Mouse (Mus musculus) cerebellum, adult 2 months (tissue): ENCODE measurements at regions not wholly inside any gene's neighbourhood (a gene's known extent, or its start where the extent isn't known, plus 50 kb on each side); places are given as distances from the start of the nearest gene placed in this dataset.

Experiments
- DNase-seq, 2 experiments: peaks; one replicate each; pipeline ENCODE4 v3.0.0; 2021
- H3K27ac ChIP-seq: fragments of 200-500 bp; 2 replicates; pipeline ENCODE4 v1.5.1; 2012; ENCODE audit warnings: low read length, control low read depth, inconsistent platforms; ENCODE audit not compliant: insufficient read depth
- H3K27me3 ChIP-seq: fragments of 200-500 bp; 2 replicates; pipeline ENCODE4 v1.6.1; 2012; ENCODE audit warnings: inconsistent platforms, mild to moderate bottlenecking, low read length, moderate library complexity; ENCODE audit not compliant: control insufficient read depth, insufficient read depth
- H3K4me1 ChIP-seq: fragments of 200-500 bp; 2 replicates; pipeline ENCODE4 v1.6.1; 2011; ENCODE audit warnings: low read length; ENCODE audit not compliant: control insufficient read depth, insufficient read depth
- H3K4me3 ChIP-seq: fragments of 200-500 bp; replicated peaks from 2 replicates; pipeline ENCODE3; 2011; ENCODE audit warnings: mild to moderate bottlenecking, low read depth, low read length, control low read depth; ENCODE audit not compliant: insufficient read depth
- CTCF ChIP-seq: fragments of 200-500 bp; IDR thresholded peaks from 2 replicates; pipeline ENCODE4 v1.5.1; 2011; ENCODE audit warnings: low read depth, mild to moderate bottlenecking, control low read depth, low read length, moderate library complexity, borderline replicate concordance; ENCODE audit not compliant: insufficient read depth
- POLR2A ChIP-seq: fragments of 200-500 bp; IDR thresholded peaks from 2 replicates; pipeline ENCODE4 v1.6.1; 2011; ENCODE audit warnings: low read length, control low read depth, borderline replicate concordance; ENCODE audit not compliant: insufficient read depth
- WGBS: fragments of 180-500 bp; shearing (Covaris S2); methylation state at CpG from one replicate; pipeline ENCODE4 v1.1.7; 2018; 5-methylcytosine and 5-hydroxymethylcytosine counted together

- no peaks in the 10 kb centered on the region for H3K27me3 ChIP-seq
- no peak overlapping the region for H3K4me3 ChIP-seq
Observed at GRCm38 (mm10) chr4:127849306-127849705, 121.4 kb downstream of the CK137956 start.

GRCm38 (mm10) chr4:127846321-127846720, 124.4 kb downstream of the CK137956 start:
- Histone ChIP-seq H3K4me1 (no peaks in the 10 kb centered on the region), H3K27ac (no peak overlapping the region), H3K27me3 (no peaks in the 10 kb centered on the region), H3K4me3 (no peak overlapping the region)
- no peak for DNase-seq
- TF ChIP-seq CTCF (no peak), POLR2A (no peak)
- WGBS: 74% methylated on average over 3 of the region's 3 CpGs

More at GRCm38 (mm10) chr4:127849306-127849705, 121.4 kb downstream of the CK137956 start:
- no peak overlapping the region for H3K27ac ChIP-seq
- TF ChIP-seq CTCF: no peak
- no peak for TF ChIP-seq POLR2A
- 63% methylated on average over 5 of the region's 5 CpGs for whole genome bisulfite sequencing
- no peaks in the 10 kb centered on the region for H3K4me1 ChIP-seq
- DNase-seq: no peak

DNA sequence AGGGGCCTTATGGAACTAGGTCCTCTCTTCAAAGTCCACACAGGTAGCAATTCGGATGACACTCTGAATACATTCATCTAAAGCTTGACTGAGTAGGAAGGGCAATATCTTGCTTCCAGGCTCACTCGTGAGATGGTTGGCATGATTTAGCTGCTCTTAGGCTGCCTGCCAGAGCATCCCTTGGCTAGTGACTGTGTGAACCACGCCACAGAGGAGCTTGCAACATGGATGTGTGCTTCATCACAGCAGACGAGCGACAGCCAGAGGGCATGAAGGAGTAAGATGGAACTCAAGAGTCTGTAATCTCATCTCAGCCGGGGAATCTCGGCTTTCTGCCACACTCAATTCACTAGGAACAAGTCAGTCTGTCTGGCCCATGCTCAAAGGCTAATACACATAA, 127.3 kb downstream of the CK137956 start:
- TF ChIP-seq POLR2A: no peak
- TF ChIP-seq CTCF: no peak
- Histone ChIP-seq H3K27me3 (no peaks in the 10 kb centered on the region), H3K4me3 (no peak overlapping the region), H3K4me1 (no peaks in the 10 kb centered on the region), H3K27ac (no peak overlapping the region)
- WGBS: 16% methylated on average over 7 of the region's 7 CpGs
- DNase-seq: peak in 1 of 2 experiments; percentile 3

DNA sequence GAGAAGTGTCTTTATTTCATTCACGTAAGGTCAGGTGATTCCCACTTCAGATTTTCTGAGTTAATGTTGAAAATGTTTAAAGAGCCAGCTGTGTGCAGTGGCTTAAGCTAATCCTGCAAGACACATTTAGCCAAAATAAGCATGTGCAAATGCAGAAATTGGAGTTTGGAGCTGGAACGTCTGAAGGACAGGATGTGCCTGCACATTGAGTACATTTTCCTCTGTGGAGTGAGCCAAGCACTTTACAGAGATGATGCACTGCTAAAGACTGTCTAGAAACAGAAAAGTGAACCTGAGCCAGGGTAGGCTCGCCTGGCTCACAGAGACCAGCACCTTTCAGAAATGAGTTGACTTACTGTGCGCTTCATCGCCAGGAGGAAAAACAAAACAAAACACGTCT, 137.1 kb downstream of the CK137956 start:
- H3K27me3 ChIP-seq: no peaks in the 10 kb centered on the region
- DNase-seq: no peak

GRCm38 (mm10) chr4:127826988-127827387, 143.8 kb downstream of the CK137956 start:
- WGBS: 95% methylated on average over 8 of the region's 8 CpGs
- Histone ChIP-seq H3K27me3 (no peaks in the 10 kb centered on the region), H3K4me3 (no peak overlapping the region), H3K4me1 (no peaks in the 10 kb centered on the region), H3K27ac (no peak overlapping the region)
- TF ChIP-seq CTCF: no peak
- TF ChIP-seq POLR2A: no peak
- DNase-seq: no peak

More for the DNA sequence above, 137.1 kb downstream of the CK137956 start:
- Histone ChIP-seq H3K4me1 (no peaks in the 10 kb centered on the region), H3K4me3 (no peak overlapping the region), H3K27ac (no peak overlapping the region)
- TF ChIP-seq CTCF: no peak
- no peak for TF ChIP-seq POLR2A
- WGBS: 78% methylated on average over 6 of the region's 6 CpGs

DNA sequence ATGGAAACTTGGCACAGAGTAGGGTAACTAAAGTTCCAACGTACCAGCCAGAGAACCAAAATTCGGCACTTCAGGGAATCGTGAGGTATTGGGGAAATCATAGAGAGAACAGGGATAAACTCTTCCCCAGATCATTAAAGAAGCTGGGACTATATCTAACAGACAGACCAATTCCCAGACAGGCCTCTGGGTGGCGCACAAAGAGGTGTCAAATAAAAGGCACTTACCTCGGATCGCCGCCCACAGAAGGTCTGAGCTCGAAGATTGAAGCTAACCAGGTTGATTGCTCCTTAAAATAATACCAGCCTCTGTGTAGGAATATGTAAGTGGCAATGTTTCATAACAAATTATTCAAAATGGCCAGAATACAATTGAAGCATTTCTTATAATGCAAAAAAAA, 151.2 kb downstream of the CK137956 start:
- no peak overlapping the region for H3K27ac ChIP-seq
- no peak for TF ChIP-seq POLR2A
- no peak for TF ChIP-seq CTCF
- DNase-seq: no peak
- WGBS: 85% methylated on average over 8 of the region's 8 CpGs
- H3K4me3 ChIP-seq: no peak overlapping the region
- no peaks in the 10 kb centered on the region for H3K27me3 ChIP-seq
- no peaks in the 10 kb centered on the region for H3K4me1 ChIP-seq

- WGBS: 80% methylated on average over 5 of the region's 5 CpGs
- TF ChIP-seq CTCF (no peak), POLR2A (no peak)
- Histone ChIP-seq H3K27ac (no peak overlapping the region), H3K27me3 (no peaks in the 10 kb centered on the region), H3K4me1 (no peaks in the 10 kb centered on the region), H3K4me3 (no peak overlapping the region)
- DNase-seq: no peak
Observed at GRCm38 (mm10) chr4:127819009-127819408, 151.7 kb downstream of the CK137956 start.

DNA sequence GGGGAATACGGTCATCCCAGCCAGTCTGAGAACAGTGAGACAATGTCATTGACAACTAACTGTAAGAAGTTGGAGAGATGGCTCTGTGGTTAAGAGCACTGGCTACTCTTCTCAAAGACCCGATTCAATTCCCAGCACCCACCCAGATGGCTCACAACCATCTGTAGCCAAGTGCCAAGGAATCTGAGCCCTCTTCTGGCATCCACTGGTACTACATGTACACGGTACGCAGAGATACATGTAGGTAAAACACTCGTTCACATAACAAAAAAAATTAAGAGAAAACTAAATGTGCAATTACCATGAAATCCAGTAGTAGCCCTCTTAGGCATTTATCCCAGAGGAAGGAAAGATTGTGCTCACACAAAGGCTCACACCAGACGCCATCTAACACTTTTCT, 156.1 kb downstream of the CK137956 start:
- H3K4me1 ChIP-seq: no peaks in the 10 kb centered on the region
- H3K4me3 ChIP-seq: no peak overlapping the region
- 84% methylated on average over 6 of the region's 6 CpGs for WGBS
- no peak overlapping the region for H3K27ac ChIP-seq
- DNase-seq: no peak
- H3K27me3 ChIP-seq: no peaks in the 10 kb centered on the region
- no peak for TF ChIP-seq POLR2A
- no peak for TF ChIP-seq CTCF

DNA sequence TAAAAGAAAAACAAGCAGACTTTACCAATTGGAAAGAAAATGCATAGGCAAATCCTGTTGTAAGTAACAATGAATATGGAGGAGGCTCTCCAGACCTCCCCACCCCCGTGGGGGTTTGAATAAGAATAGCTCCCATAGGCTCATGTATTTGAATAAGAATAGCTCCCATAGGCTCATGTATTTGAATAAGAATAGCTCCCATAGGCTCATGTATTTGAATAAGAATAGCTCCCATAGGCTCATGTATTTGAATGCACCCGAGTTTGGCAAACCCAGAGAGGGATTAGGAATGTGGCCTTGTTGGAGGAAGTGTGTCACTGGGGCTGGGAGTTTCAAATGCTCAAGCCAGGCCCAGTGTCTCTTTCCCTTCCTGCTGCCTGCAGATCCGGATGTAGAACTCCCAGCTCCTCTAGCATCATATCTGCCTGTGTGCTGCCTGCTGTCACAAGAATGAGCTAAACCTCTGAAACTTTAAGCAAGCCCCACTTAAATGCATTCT, 158.7 kb downstream of the CK137956 start:
- no peak for DNase-seq
- TF ChIP-seq POLR2A (no peak), CTCF (no peak)
- Histone ChIP-seq H3K4me3 (no peak overlapping the region), H3K27me3 (no peaks in the 10 kb centered on the region), H3K27ac (no peak overlapping the region), H3K4me1 (no peaks in the 10 kb centered on the region)
- whole genome bisulfite sequencing: 51% methylated on average over 3 of the region's 3 CpGs
